Mouse (Mus musculus) CH12.LX (cell line): ENCODE measurements at regions not wholly inside any gene's neighbourhood (a gene's known extent, or its start where the extent isn't known, plus 50 kb on each side); places are given as distances from the start of the nearest gene placed in this dataset.

Source experiments
- DNase-seq: peaks from one replicate; pipeline ENCODE4 v3.0.0-alpha.2; 2013; ENCODE audit errors: extremely low read depth
- H3K27ac ChIP-seq: 2 replicates; pipeline ENCODE4 v1.5.1; 2012; ENCODE audit warnings: low read depth, mild to moderate bottlenecking, control low read depth, moderate library complexity; ENCODE audit not compliant: insufficient read depth
- H3K27me3 ChIP-seq: replicated peaks from 2 replicates; pipeline ENCODE3; 2012; ENCODE audit warnings: inconsistent platforms
- H3K36me3 ChIP-seq, 2 experiments: replicated peaks in 1 of 2; 2 replicates each; pipeline versions ENCODE3 to v1.6.1; 2012; ENCODE audit warnings: inconsistent platforms in 1 of 2, low read length in 1 of 2, mild to moderate bottlenecking in 1 of 2, mixed read lengths in 1 of 2, moderate library complexity in 1 of 2; ENCODE audit not compliant: control insufficient read depth in 1 of 2, insufficient read depth in 1 of 2
- H3K4me1 ChIP-seq, 2 experiments: 2 replicates each; pipeline ENCODE4 v1.6.1; 2012; ENCODE audit warnings: inconsistent platforms in 1 of 2, moderate library complexity in 1 of 2; ENCODE audit not compliant: insufficient read depth in 2 of 2, control insufficient read depth in 1 of 2
- H3K4me2 ChIP-seq: 2 replicates; pipeline ENCODE4 v1.6.1; 2012; ENCODE audit warnings: low read depth, mild to moderate bottlenecking, control low read depth; ENCODE audit not compliant: poor library complexity, insufficient read depth, severe bottlenecking
- H3K4me3 ChIP-seq, 3 experiments: fragments of 150-350 bp in 1 of 3; sonication (generic) in 1 of 3; replicated peaks in 1 of 3; 2 replicates each; pipeline versions ENCODE3 to v1.5.1; 2011 to 2012; ENCODE audit warnings: low read depth in 2 of 3, low read length in 2 of 3, mild to moderate bottlenecking in 2 of 3, moderate library complexity in 2 of 3, control low read depth in 1 of 3, improper control_type of control experiment in 1 of 3, inconsistent platforms in 1 of 3, mixed read lengths in 1 of 3; ENCODE audit not compliant: poor library complexity in 1 of 3
- H3K79me2 ChIP-seq: replicated peaks from 2 replicates; pipeline ENCODE4 v1.6.1; 2012; ENCODE audit warnings: mild to moderate bottlenecking, moderate library complexity; ENCODE audit not compliant: control insufficient read depth, poor library complexity, insufficient read depth, severe bottlenecking; ENCODE audit errors: extremely low read depth
- H3K9ac ChIP-seq: 2 replicates; pipeline ENCODE4 v1.6.1; 2012; ENCODE audit warnings: low read depth, mild to moderate bottlenecking, control low read depth, moderate library complexity; ENCODE audit not compliant: insufficient read depth
- H3K9me3 ChIP-seq: replicated peaks from 2 replicates; pipeline ENCODE3; 2012; ENCODE audit warnings: low read length, inconsistent platforms, mixed read lengths
- BHLHE40 ChIP-seq: IDR thresholded peaks from 2 replicates; pipeline ENCODE4 v1.6.1; 2011; ENCODE audit warnings: mild to moderate bottlenecking, low read depth, low read length, improper control_type of control experiment
- CHD1 ChIP-seq: IDR thresholded peaks from 2 replicates; pipeline ENCODE4 v1.6.1; 2012; ENCODE audit warnings: low read depth, low read length, improper control_type of control experiment, inconsistent platforms
- E2F4 ChIP-seq: IDR thresholded peaks from 2 replicates; pipeline ENCODE4 v1.6.1; 2011; ENCODE audit warnings: low read depth, low read length, improper control_type of control experiment; ENCODE audit not compliant: insufficient replicate concordance
- ELF1 ChIP-seq: IDR thresholded peaks from 2 replicates; pipeline ENCODE4 v1.6.1; 2014; ENCODE audit warnings: low read depth, mild to moderate bottlenecking, inconsistent platforms, low read length, improper control_type of control experiment
- EP300 ChIP-seq: IDR thresholded peaks from 2 replicates; pipeline ENCODE4 v1.6.1; 2011; ENCODE audit warnings: low read length, improper control_type of control experiment
- ETS1 ChIP-seq: conservative IDR thresholded peaks from 2 replicates; pipeline ENCODE4 v1.6.1; 2012; ENCODE audit warnings: low read depth, mild to moderate bottlenecking, inconsistent platforms, low read length, improper control_type of control experiment, moderate library complexity
- JUN ChIP-seq: IDR thresholded peaks from 2 replicates; pipeline ENCODE4 v1.6.1; 2011; ENCODE audit warnings: low read depth, mild to moderate bottlenecking, low read length, improper control_type of control experiment, moderate library complexity; ENCODE audit not compliant: insufficient read depth
- JUND ChIP-seq: conservative IDR thresholded peaks from 2 replicates; pipeline ENCODE4 v1.6.1; 2011; ENCODE audit warnings: low read depth, low read length, improper control_type of control experiment
- KAT2A ChIP-seq: IDR thresholded peaks from 2 replicates; pipeline ENCODE4 v1.6.1; 2012; ENCODE audit warnings: low read length, improper control_type of control experiment, inconsistent platforms; ENCODE audit not compliant: insufficient replicate concordance
- MAZ ChIP-seq: IDR thresholded peaks from 2 replicates; pipeline ENCODE4 v1.6.1; 2012; ENCODE audit warnings: low read depth, mild to moderate bottlenecking, inconsistent platforms, low read length, improper control_type of control experiment, moderate library complexity
- MYC ChIP-seq: IDR thresholded peaks from 2 replicates; pipeline ENCODE4 v1.6.1; 2011; ENCODE audit warnings: low read depth, mild to moderate bottlenecking, improper control_type of control experiment, low read length
- NRF1 ChIP-seq: IDR thresholded peaks from 2 replicates; pipeline ENCODE4 v1.6.1; 2014; ENCODE audit warnings: low read depth, mild to moderate bottlenecking, inconsistent platforms, low read length, improper control_type of control experiment, moderate library complexity
- PAX5 ChIP-seq: IDR thresholded peaks from 2 replicates; pipeline ENCODE4 v1.6.1; 2012; ENCODE audit warnings: low read length, inconsistent platforms, mixed read lengths
- SIN3A ChIP-seq: IDR thresholded peaks from 2 replicates; pipeline ENCODE4 v1.6.1; 2012; ENCODE audit warnings: low read length, improper control_type of control experiment, inconsistent platforms
- SMC3 ChIP-seq: IDR thresholded peaks from 2 replicates; pipeline ENCODE4 v1.6.1; 2011; ENCODE audit warnings: low read depth, low read length, improper control_type of control experiment
- TBP ChIP-seq: conservative IDR thresholded peaks from 2 replicates; pipeline ENCODE4 v1.6.1; 2011; ENCODE audit warnings: low read depth, low read length, improper control_type of control experiment
- ZKSCAN1 ChIP-seq: IDR thresholded peaks from 2 replicates; pipeline ENCODE4 v1.6.1; 2012; ENCODE audit warnings: low read depth, inconsistent platforms, low read length, improper control_type of control experiment, borderline replicate concordance
- ZMIZ1 ChIP-seq: IDR thresholded peaks from 2 replicates; pipeline ENCODE4 v1.6.1; 2012; ENCODE audit warnings: low read depth, mild to moderate bottlenecking, inconsistent platforms, low read length, improper control_type of control experiment
- ZNF384 ChIP-seq: IDR thresholded peaks from 2 replicates; pipeline ENCODE4 v1.6.1; 2012; ENCODE audit warnings: low read depth, low read length, improper control_type of control experiment, inconsistent platforms
- dilution Hi-C: fragments of 300-500 bp; cut with MboI; formaldehyde crosslinking; loops from 2 replicates; pipeline ENCODE4 v1.14.3; 2020; ENCODE audit warnings: low sequenced_read_pairs; ENCODE audit not compliant: extremely low pct_unique_long_range_greater_than_20kb, extremely low pct_ligation_motif_present
- in situ Hi-C: fragments of 300-500 bp; cut with MboI; formaldehyde crosslinking; loops from 3 replicates; pipeline ENCODE4 v1.14.3; 2019; ENCODE audit warnings: low sequenced_read_pairs, low pct_ligation_motif_present, low pct_unique_long_range_greater_than_20kb, mixed read lengths

GRCm38 (mm10) chr17:61058471-61058870, 1822.6 kb downstream of the Efna5 start:
- Histone ChIP-seq H3K27me3 (no peaks in the 10 kb centered on the region), H3K36me3 (no peaks in the 10 kb centered on the region), H3K9ac (no peak overlapping the region), H3K27ac (no peak overlapping the region), H3K4me3 (no peak overlapping the region), H3K4me2 (no peak overlapping the region), H3K9me3 (peaks cover 20% of the 10 kb centered on the region), H3K4me1 (no peaks in the 10 kb centered on the region), H3K79me2 (no peaks in the 10 kb centered on the region)
- dilution Hi-C loops: no loop called here
- in situ Hi-C loops: no loop called here
- TF ChIP-seq MAZ (no peak), MYC (no peak)
- DNase-seq: no peak

- no peaks in the 10 kb centered on the region for H3K4me1 ChIP-seq
- dilution Hi-C loops (no loop called here), in situ Hi-C loops (no loop called here)
- no peaks in the 10 kb centered on the region for H3K27me3 ChIP-seq
- TF ChIP-seq NRF1 (no peak), CHD1 (no peak), JUN (no peak), ZNF384 (no peak), EP300 (no peak), E2F4 (no peak), SIN3A (no peak), BHLHE40 (no peak), TBP (no peak), ETS1 (no peak), ZMIZ1 (no peak)
- H3K79me2 ChIP-seq: no peaks in the 10 kb centered on the region
- no peak overlapping the region for H3K4me2 ChIP-seq
- no peak overlapping the region for H3K9ac ChIP-seq
- no peak overlapping the region for H3K4me3 ChIP-seq
- peaks cover 17% of the 10 kb centered on the region for H3K9me3 ChIP-seq
- no peak overlapping the region for H3K27ac ChIP-seq
- H3K36me3 ChIP-seq: no peaks in the 10 kb centered on the region
- no peak for DNase-seq
Measured at GRCm38 (mm10) chr17:61033544-61034251, 1847.4 kb downstream of the Efna5 start.

- Histone ChIP-seq H3K27ac (no peak overlapping the region), H3K4me3 (no peak overlapping the region), H3K9me3 (peaks cover 18% of the 10 kb centered on the region), H3K27me3 (no peaks in the 10 kb centered on the region), H3K9ac (no peak overlapping the region)
- DNase-seq: no peak
- in situ Hi-C loops: no loop called here
- TF ChIP-seq JUN (no peak), JUND (no peak), KAT2A (no peak), SIN3A (no peak), SMC3 (no peak), CHD1 (no peak), ZKSCAN1 (no peak), MAZ (no peak), PAX5 (no peak), ELF1 (no peak), ETS1 (no peak)
- TF ChIP-seq, all 38 proteins: peak for 0
- Histone ChIP-seq H3K79me2 (no peaks in the 10 kb centered on the region), H3K4me1 (no peaks in the 10 kb centered on the region), H3K36me3 (no peaks in the 10 kb centered on the region), H3K4me2 (no peak overlapping the region)
- dilution Hi-C loops: no loop called here
Measured at GRCm38 (mm10) chr17:61018647-61019046, 1862.5 kb downstream of the Efna5 start.
